Mouse (Mus musculus) stomach, embryonic 15.5 days (tissue): ENCODE results near the gene Kctd4. TPM values are rescaled to one million over a fixed set of nuclear protein-coding genes. Genes with fewer than 3 reads are reported as not detected.

ENCODE experiments used
- ATAC-seq: fragments of 200-750 bp; cut with Nextera tagmentation; 2 replicates; pipeline ENCODE4 v1.8.0; 2017; ENCODE audit warnings: low read depth, moderate number of reproducible peaks, moderate TSS enrichment; ENCODE audit not compliant: insufficient read depth, low FRiP score
- H3K27ac ChIP-seq: fragments of 300-500 bp; sonication (generic); 2 replicates; pipeline ENCODE4 v1.5.1; 2015; ENCODE audit warnings: mild to moderate bottlenecking, inconsistent platforms
- H3K27me3 ChIP-seq: fragments of 300-500 bp; sonication (generic); replicated peaks from 2 replicates; pipeline ENCODE4 v1.6.1; 2015; ENCODE audit warnings: inconsistent platforms
- H3K36me3 ChIP-seq: fragments of 300-500 bp; sonication (generic); 2 replicates; pipeline ENCODE4 v1.6.1; 2015; ENCODE audit warnings: inconsistent platforms
- H3K4me1 ChIP-seq: fragments of 300-500 bp; sonication (generic); 2 replicates; pipeline ENCODE4 v1.6.1; 2015; ENCODE audit warnings: inconsistent platforms
- H3K4me2 ChIP-seq: fragments of 300-500 bp; sonication (generic); 2 replicates; pipeline ENCODE4 v1.6.1; 2015; ENCODE audit warnings: mild to moderate bottlenecking, inconsistent platforms
- H3K4me3 ChIP-seq: fragments of 300-500 bp; sonication (generic); replicated peaks from 2 replicates; pipeline ENCODE4 v1.5.1; 2015; ENCODE audit warnings: inconsistent platforms
- H3K9ac ChIP-seq: fragments of 300-500 bp; sonication (generic); 2 replicates; pipeline ENCODE4 v1.6.1; 2015; ENCODE audit warnings: inconsistent platforms
- H3K9me3 ChIP-seq: fragments of 300-500 bp; sonication (generic); 2 replicates; pipeline ENCODE4 v1.6.1; 2016; ENCODE audit warnings: inconsistent platforms
- WGBS: fragments of 180-500 bp; shearing (Covaris S2); methylation state at CpG from one replicate; pipeline ENCODE4 v1.1.7; 2015; 5-methylcytosine and 5-hydroxymethylcytosine counted together
- polyA plus RNA-seq: library from polyadenylated mRNA; unstranded; fragments of >200 nt; fragmentation: Nextera tagmentation; extraction: Ambion mirVana; gene quantifications from 2 replicates; pipeline ENCODE4 v1.2.1, GENCODE M21; 2015

The Kctd4 gene
- polyA plus RNA-seq, 1 experiment from 2014 or later = 0.27 TPM

DNA sequence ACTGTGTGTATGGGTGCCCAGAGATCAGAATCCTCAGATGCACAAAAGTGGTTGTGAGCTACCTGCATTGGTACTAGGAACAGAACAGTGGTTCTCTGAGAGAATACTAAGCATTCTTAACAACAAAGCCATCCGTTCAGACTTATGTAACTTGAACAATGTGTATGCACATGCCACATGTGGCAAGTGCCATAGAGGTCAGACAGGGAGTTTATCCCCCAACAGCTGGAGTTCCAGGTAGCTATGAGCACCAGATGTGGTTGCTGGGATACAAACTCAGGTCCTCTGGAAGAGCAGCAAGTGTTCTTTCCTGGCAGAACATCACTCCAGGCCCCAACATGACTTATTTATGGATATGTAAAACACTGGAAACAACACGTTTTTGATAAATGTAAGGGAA is 1.8 kb upstream of the Kctd4 start:
- Histone ChIP-seq H3K27me3 (no peaks in the 10 kb centered on the region), H3K9me3 (no peaks in the 10 kb centered on the region), H3K4me3 (no peak overlapping the region), H3K36me3 (no peaks in the 10 kb centered on the region), H3K9ac (no peak overlapping the region), H3K27ac (no peak overlapping the region), H3K4me2 (no peak overlapping the region), H3K4me1 (no peaks in the 10 kb centered on the region)
- no peak for ATAC-seq
- WGBS = 66% methylated on average over 2 of the region's 2 CpGs

DNA sequence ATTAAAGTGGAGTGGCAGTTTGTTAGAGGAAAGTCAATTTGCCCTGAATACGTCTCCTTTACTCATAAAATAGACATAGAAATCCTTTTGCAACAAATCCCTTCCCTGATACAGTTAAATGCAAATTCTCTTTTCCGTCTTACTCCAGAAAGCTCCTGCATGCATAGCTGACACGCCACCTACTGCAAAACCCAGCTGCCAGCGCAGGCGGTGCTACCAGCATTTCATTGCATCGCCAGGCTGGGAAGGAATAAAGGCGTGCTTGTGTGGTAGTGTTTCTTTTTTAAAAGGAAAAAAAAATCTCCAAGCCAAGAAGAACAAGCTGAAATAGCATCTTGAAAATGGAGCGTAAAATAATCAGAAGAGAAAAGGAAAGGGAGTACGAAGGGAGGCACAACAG is 7.4 kb downstream of the Kctd4 start:
- Histone ChIP-seq H3K4me2 (no peak overlapping the region), H3K9me3 (no peaks in the 10 kb centered on the region), H3K27ac (no peak overlapping the region), H3K27me3 (no peaks in the 10 kb centered on the region), H3K4me1 (no peaks in the 10 kb centered on the region), H3K36me3 (no peaks in the 10 kb centered on the region), H3K9ac (no peak overlapping the region), H3K4me3 (no peak overlapping the region)
- 80% methylated on average over 9 of the region's 9 CpGs for WGBS
- ATAC-seq = no peak

DNA sequence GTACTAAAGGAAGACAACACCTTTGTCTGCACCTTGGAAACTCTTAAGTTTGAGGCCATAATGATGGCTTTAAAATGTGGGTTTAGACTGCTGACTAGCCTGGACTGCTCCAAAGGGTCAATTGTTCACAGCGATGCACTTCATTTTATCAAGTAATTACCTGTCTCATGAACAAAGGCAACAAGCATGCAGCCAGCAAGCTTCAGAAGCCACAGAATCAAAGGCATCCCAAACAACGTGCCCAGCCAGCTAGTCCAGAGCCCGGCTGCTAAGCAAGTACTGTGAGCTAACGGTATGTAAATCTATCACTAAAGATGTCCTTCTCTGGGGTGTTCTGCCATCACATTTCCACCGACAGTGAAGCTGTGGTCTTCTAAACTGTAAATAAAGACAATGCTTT is 8.4 kb downstream of the Kctd4 start:
- Histone ChIP-seq H3K9me3 (no peaks in the 10 kb centered on the region), H3K4me3 (no peak overlapping the region), H3K9ac (no peak overlapping the region), H3K4me2 (no peak overlapping the region), H3K27ac (no peak overlapping the region), H3K4me1 (no peaks in the 10 kb centered on the region), H3K36me3 (no peaks in the 10 kb centered on the region), H3K27me3 (no peaks in the 10 kb centered on the region)
- 63% methylated on average over 5 of the region's 5 CpGs for WGBS
- no peak for ATAC-seq

DNA sequence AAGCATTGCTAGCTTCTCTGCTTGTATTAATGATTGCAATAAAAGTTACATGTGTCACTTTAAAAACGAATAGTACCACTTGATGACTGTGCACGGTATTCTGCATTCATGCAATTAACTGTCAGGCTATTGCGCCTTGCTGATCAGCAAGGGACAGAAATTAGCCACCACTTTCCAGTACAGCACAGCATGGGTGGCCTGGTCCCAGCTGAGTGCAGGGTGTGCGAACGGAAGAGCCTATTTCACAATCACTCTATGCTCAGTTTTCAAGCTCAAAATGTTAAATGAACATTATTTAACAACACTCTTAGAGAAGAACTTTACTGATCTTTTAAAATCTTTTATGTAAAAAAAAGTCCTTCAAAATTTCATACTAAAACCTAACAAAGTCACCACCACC is 9.2 kb downstream of the Kctd4 start:
- H3K4me2 ChIP-seq = no peak overlapping the region
- H3K4me3 ChIP-seq = no peak overlapping the region
- no peak overlapping the region for H3K9ac ChIP-seq
- no peak overlapping the region for H3K27ac ChIP-seq
- H3K36me3 ChIP-seq = no peaks in the 10 kb centered on the region
- 72% methylated on average over 5 of the region's 5 CpGs for WGBS
- ATAC-seq = no peak
- no peaks in the 10 kb centered on the region for H3K9me3 ChIP-seq
- no peaks in the 10 kb centered on the region for H3K27me3 ChIP-seq
- H3K4me1 ChIP-seq = no peaks in the 10 kb centered on the region

DNA sequence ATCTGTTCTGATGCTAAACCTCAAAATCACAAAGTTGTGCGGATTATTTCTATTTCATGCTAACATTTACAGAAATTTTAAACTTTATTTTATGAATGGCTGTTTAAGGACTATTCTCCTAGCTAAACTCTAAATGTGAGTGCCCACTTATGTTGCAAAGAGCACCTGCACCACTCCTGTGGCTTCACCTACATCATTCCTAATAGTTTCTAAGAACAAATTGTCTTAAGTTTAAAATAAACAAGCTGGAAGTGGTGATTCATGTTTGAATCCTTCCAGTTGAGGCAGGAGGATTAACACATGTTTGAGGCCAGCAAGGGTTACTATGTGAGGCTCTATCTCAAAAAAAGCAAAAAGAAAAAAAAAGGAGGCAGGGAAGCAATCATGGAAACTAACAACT is 9.6 kb downstream of the Kctd4 start:
- WGBS = 82% methylated on average over 1 of the region's 1 CpGs
- no peak overlapping the region for H3K4me2 ChIP-seq
- no peaks in the 10 kb centered on the region for H3K27me3 ChIP-seq
- no peaks in the 10 kb centered on the region for H3K4me1 ChIP-seq
- no peak overlapping the region for H3K4me3 ChIP-seq
- ATAC-seq = no peak
- H3K27ac ChIP-seq = no peak overlapping the region
- no peak overlapping the region for H3K9ac ChIP-seq
- H3K36me3 ChIP-seq = no peaks in the 10 kb centered on the region
- H3K9me3 ChIP-seq = no peaks in the 10 kb centered on the region

DNA sequence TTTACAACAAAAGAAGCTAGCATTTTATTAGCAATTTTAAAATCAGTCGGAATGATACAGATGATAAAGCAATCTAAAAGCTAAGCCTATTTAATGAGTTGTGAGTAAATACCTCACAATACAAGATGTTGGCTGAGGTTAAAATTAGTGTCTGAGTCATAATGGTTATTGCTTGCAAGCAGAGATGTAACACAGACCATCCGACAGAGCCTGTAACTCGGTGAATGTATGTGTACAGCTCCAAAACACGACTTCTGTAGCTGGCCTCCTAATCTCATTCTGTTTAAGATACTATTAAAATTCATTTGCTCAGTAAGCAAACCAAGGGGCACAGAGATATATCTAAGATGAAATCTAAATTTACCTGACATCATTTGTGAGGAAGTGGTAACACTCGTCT is 12.5 kb downstream of the Kctd4 start:
- 67% methylated on average over 5 of the region's 5 CpGs for WGBS
- Histone ChIP-seq H3K9ac (no peak overlapping the region), H3K4me1 (no peaks in the 10 kb centered on the region)

DNA sequence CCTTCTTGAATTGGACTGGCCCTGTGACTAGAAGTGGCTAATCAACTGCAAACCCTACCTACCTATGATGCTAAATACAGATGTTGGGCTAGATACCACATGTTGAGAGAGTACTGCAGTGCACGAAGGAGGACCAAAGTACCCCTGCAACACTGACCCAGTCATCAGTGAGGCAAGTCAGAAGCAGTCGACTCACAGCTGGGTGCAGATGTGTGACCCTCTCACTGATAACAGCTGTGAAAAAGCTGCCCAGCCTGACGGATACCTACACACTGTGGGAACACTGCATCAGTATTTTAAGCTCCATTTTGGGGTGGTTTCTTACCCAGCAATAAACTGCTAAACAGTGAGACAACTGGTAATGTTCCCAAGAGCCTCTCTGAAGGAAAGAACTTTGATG is 21.3 kb downstream of the Kctd4 start:
- Histone ChIP-seq H3K4me2 (no peak overlapping the region), H3K9me3 (no peaks in the 10 kb centered on the region), H3K4me3 (no peak overlapping the region), H3K4me1 (no peaks in the 10 kb centered on the region), H3K36me3 (no peaks in the 10 kb centered on the region), H3K27ac (no peak overlapping the region), H3K9ac (no peak overlapping the region), H3K27me3 (no peaks in the 10 kb centered on the region)
- ATAC-seq = no peak
- WGBS = 36% methylated on average over 3 of the region's 3 CpGs

More for the DNA sequence above, 12.5 kb downstream of the Kctd4 start:
- no peaks in the 10 kb centered on the region for H3K36me3 ChIP-seq
- H3K27ac ChIP-seq = no peak overlapping the region
- no peak overlapping the region for H3K4me2 ChIP-seq
- ATAC-seq = no peak
- H3K27me3 ChIP-seq = no peaks in the 10 kb centered on the region
- H3K4me3 ChIP-seq = no peak overlapping the region
- no peaks in the 10 kb centered on the region for H3K9me3 ChIP-seq

DNA sequence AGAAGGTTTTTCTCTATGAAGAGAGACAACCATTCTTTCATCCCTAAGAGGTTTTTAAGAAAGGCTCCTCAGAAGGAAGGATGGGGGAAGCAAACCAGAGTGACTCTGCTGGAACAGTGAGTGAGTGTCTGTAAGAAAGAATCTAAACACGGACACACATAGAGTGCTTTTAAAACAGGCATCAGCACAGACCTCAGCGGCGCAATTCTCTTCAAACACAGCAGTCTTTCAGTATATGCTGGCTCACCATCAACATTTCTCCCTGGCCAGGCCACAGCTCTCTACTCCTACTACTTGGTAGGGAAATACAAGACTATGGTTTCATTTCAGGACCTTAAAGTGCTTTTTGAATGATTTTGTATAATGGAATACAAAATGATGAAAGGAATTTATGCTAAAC is 26.4 kb downstream of the Kctd4 start:
- no peaks in the 10 kb centered on the region for H3K36me3 ChIP-seq
- H3K4me3 ChIP-seq = no peak overlapping the region
- ATAC-seq = no peak
- no peak overlapping the region for H3K4me2 ChIP-seq
- H3K9ac ChIP-seq = no peak overlapping the region
- H3K9me3 ChIP-seq = no peaks in the 10 kb centered on the region
- no peaks in the 10 kb centered on the region for H3K4me1 ChIP-seq
- H3K27me3 ChIP-seq = no peaks in the 10 kb centered on the region
- WGBS = 79% methylated on average over 3 of the region's 3 CpGs
- H3K27ac ChIP-seq = no peak overlapping the region

DNA sequence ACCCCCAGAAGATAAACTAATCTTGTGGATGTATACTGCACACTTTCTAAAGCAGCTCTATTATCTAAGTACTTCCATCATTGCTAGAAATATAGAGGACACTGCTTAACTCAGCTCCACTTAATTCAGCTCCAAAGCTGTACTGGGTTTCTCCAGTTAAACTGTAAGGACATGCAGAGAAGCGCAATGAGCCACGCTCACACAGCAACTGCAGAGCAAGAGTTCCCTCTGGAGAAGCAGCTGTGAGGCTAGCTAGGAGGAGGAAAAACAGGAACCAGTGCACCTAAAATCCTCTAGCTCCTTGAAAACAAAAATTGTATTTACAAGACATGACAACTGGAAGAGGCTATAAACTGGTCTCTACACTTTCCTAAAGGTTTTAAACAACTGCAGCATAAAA is 29.1 kb downstream of the Kctd4 start:
- Histone ChIP-seq H3K27ac (no peak overlapping the region), H3K4me2 (no peak overlapping the region), H3K4me1 (no peaks in the 10 kb centered on the region), H3K4me3 (no peak overlapping the region), H3K9ac (no peak overlapping the region), H3K9me3 (no peaks in the 10 kb centered on the region), H3K27me3 (no peaks in the 10 kb centered on the region), H3K36me3 (no peaks in the 10 kb centered on the region)
- 91% methylated on average over 2 of the region's 2 CpGs for WGBS
- no peak for ATAC-seq

DNA sequence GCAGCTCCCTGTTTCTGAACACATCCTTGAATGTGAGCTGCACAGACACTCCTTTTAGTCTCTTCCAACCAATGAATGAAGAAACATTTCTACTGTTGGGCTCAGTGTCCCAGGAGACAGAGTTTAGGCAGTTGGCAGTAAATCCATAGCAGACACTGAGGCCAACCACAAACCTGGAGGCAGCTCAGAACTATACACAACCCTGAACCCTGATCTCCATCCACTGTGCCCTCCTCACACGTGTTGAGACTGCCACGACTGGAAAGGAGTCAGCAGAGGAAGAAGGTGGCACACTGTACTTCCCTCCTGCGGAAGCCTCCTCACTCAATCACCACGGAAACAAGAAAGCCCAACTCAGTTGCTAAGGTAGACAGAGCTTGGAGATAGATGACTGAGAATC is 30.3 kb downstream of the Kctd4 start:
- H3K9me3 ChIP-seq = no peaks in the 10 kb centered on the region
- no peak overlapping the region for H3K4me2 ChIP-seq
- no peaks in the 10 kb centered on the region for H3K27me3 ChIP-seq
- no peak for ATAC-seq
- WGBS = 58% methylated on average over 4 of the region's 4 CpGs
- no peak overlapping the region for H3K4me3 ChIP-seq
- no peaks in the 10 kb centered on the region for H3K36me3 ChIP-seq
- H3K4me1 ChIP-seq = no peaks in the 10 kb centered on the region
- no peak overlapping the region for H3K27ac ChIP-seq
- no peak overlapping the region for H3K9ac ChIP-seq

DNA sequence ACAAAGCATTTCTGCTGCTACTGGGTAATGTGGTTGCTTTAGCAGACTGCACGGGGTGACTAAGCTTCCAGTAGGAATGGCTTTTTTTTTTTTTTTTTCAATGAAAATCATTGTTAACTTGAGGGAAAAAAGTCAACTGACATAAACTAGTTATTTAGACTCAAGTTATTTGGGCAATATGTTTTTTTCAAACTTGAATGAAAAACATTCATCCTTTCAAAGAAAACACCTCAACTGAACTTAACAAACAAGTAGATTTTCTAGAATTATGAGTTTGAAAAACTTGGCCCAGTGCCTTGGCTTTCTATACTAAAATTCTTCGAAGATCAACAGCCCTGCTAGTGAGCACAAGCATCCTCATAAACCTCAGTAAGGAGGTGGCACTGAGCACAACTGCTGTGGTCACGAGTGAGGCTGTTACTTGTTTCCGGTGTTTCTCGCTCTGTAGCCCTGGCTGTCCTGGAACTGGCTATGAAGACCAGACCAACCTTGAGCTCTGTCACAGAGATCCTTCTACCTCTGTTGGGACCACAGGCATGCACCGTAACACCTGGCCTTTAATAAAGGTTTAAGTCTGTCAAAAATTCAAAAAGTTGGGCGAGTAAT is 32.2 kb downstream of the Kctd4 start:
- H3K4me3 ChIP-seq = no peak overlapping the region
- no peaks in the 10 kb centered on the region for H3K4me1 ChIP-seq
- H3K27me3 ChIP-seq = no peaks in the 10 kb centered on the region
- 83% methylated on average over 7 of the region's 7 CpGs for WGBS
- no peaks in the 10 kb centered on the region for H3K36me3 ChIP-seq
- no peak for ATAC-seq
- H3K9me3 ChIP-seq = no peaks in the 10 kb centered on the region
- H3K27ac ChIP-seq = no peak overlapping the region
- H3K9ac ChIP-seq = no peak overlapping the region
- H3K4me2 ChIP-seq = no peak overlapping the region

DNA sequence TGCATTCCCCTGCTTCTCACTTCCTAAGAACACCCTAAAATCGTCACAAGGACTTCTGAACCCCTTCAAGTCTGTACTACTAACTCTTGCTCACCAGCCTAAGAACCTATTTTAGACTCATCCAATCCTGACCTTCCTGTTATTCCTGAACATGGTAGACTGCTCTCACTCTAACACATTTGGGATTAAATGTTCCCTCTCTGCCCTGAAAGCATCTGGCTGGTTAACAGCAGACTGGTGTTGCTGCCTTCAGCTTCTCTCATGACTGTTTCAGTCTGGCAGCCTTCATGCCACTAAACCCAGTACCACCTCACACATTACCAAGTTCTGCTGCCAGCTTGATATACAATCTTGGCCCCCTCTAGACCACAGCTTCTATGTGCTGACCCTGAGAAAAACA is 34.4 kb downstream of the Kctd4 start:
- no peak overlapping the region for H3K4me2 ChIP-seq
- no peak overlapping the region for H3K9ac ChIP-seq
- H3K4me3 ChIP-seq = no peak overlapping the region
- no peaks in the 10 kb centered on the region for H3K4me1 ChIP-seq
- H3K27me3 ChIP-seq = no peaks in the 10 kb centered on the region
- no peaks in the 10 kb centered on the region for H3K36me3 ChIP-seq
- WGBS = 80% methylated on average over 1 of the region's 1 CpGs
- no peak for ATAC-seq
- H3K27ac ChIP-seq = no peak overlapping the region
- H3K9me3 ChIP-seq = no peaks in the 10 kb centered on the region

DNA sequence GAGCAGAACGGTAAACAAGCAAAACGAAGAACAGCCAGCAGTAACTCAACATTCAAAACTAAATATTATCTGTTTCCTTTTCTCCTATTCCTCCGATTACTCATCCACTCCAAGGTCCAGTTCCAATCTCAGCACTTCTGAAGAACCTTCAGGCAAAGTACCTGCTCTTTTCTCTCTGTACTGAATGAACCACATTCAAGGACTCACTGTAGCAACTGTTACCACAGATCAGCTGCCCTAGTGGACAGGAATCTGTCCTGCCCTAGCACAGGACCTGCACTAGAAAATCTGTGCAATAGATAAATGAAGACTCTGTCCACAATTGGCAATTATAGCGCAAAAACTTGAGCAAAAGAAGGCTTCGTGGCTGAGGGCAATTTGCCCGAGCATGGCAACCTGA is 36.1 kb downstream of the Kctd4 start:
- Histone ChIP-seq H3K27ac (no peak overlapping the region), H3K4me1 (no peaks in the 10 kb centered on the region), H3K36me3 (0 out of 2 replicates have a peak, but pooled peaks cover 5% of the 10 kb centered on the region), H3K4me3 (no peak overlapping the region), H3K27me3 (no peaks in the 10 kb centered on the region), H3K9me3 (no peaks in the 10 kb centered on the region), H3K9ac (no peak overlapping the region), H3K4me2 (no peak overlapping the region)
- WGBS = 85% methylated on average over 6 of the region's 6 CpGs
- ATAC-seq = no peak
